Mouse (Mus musculus): ENCODE measurements at regions not wholly inside any gene's neighbourhood (a gene's known extent, or its start where the extent isn't known, plus 50 kb on each side); places are given as distances from the start of the nearest gene placed in this dataset.

- no peaks in the 10 kb centered on the region for H3K27me3 ChIP-seq (ENCODE audit: control insufficient read depth, insufficient read depth, low read length)
- 40% methylated on average over 8 of the region's 8 CpGs for WGBS
- H3K4me1 ChIP-seq (ENCODE audit: control insufficient read depth, insufficient read depth, low read length): no peaks in the 10 kb centered on the region
- peak; percentile 58; the same call in 1 of the 2 replicates for ATAC-seq (ENCODE audit: low read depth)
- no peak overlapping the region for H3K4me2 ChIP-seq (ENCODE audit: low read depth, low read length)
- no peak overlapping the region for H3K9ac ChIP-seq (replicated peaks; ENCODE audit: low read depth, low read length)
- H3K9me3 ChIP-seq (ENCODE audit: control insufficient read depth, low read length): no peaks in the 10 kb centered on the region
- H3K36me3 ChIP-seq (ENCODE audit: control insufficient read depth, insufficient read depth, low read length): no peaks in the 10 kb centered on the region
- no peak overlapping the region for H3K4me3 ChIP-seq (ENCODE audit: low read depth, low read length)
- peak overlapping the region; percentile 35 for H3K27ac ChIP-seq (ENCODE audit: low read depth, low read length)
Measured at GRCm38 (mm10) chr9:50005757-50006576, 207.2 kb upstream of the Ncam1 start.

DNA sequence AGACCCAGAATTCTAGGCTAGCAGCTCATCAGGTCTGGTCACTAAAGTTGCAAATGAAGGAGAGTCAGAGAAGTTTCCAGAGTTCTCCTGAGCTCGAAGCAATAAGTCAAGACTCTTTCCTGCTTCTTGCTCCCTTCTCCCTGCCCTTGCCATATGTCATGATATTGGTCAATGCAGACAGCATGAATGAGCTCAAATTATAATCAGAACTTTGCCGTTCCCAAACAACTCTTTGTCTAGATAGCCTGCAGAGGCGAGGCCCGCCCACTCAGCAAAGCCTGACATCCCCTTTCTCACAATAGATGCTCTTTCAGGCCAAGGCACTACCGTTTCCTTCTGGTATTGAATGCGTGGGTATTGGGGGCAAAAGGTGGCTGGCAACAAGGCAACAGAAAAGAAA is 204.0 kb upstream of the Ncam1 start:
- no peak overlapping the region for H3K27ac ChIP-seq (ENCODE audit: low read depth, low read length)
- H3K4me3 ChIP-seq (ENCODE audit: low read depth, low read length): no peak overlapping the region
- no peak for ATAC-seq (ENCODE audit: low read depth)
- 65% methylated on average over 6 of the region's 6 CpGs for WGBS
- no peaks in the 10 kb centered on the region for H3K27me3 ChIP-seq (ENCODE audit: control insufficient read depth, insufficient read depth, low read length)
- no peak overlapping the region for H3K9ac ChIP-seq (replicated peaks; ENCODE audit: low read depth, low read length)
- H3K36me3 ChIP-seq (ENCODE audit: control insufficient read depth, insufficient read depth, low read length): no peaks in the 10 kb centered on the region
- no peak overlapping the region for H3K4me2 ChIP-seq (ENCODE audit: low read depth, low read length)
- H3K9me3 ChIP-seq (ENCODE audit: control insufficient read depth, low read length): no peaks in the 10 kb centered on the region
- 0 out of 2 replicates have a peak, but pooled peaks cover 4% of the 10 kb centered on the region for H3K4me1 ChIP-seq (ENCODE audit: control insufficient read depth, insufficient read depth, low read length)

DNA sequence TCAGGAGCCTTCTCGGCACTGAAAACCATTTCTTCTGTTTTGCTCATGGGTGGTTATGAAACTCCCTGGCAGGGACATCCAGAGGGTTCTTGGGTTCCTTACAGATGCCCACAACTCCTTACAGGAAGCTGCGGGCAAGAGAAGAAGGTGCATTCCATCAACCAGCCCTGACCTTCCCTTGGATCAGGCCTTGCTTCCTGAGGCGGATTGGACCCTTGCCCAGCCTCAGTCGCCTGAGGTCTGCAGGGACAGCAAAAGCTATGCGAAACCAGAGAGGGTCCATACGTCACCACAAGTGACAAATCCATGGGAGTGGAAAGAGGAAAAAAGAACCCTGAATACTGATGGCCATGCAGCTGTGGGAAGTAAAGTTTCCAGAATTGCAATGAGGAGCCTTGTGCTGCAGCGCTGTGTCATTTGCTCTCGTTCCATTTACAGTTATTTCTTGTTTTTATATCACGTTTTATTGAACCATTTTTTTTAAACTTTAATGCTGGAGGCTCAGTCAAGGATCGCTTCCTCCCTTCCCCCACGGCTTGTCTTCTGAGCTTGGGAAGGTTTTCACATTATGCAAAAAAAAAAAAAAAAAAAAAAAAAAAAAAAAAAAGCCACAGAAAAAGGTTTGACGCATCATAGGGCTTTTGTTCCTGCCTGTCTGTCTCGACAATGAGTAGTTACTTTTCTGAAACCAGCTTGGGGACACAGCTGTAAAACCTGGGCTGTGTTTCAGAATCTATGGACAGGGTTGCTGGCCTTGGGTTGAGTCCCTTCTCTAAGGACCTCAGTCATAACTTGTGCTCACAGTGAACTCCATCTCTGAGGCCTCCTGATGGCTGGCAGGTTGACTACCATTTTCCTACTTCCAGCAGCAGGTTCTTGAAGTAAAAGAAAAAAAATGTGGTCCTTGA is 202.0 kb upstream of the Ncam1 start:
- 55% methylated on average over 13 of the region's 13 CpGs for WGBS
- no peak for ATAC-seq (ENCODE audit: low read depth)
- Histone ChIP-seq H3K4me3 (ENCODE audit: low read depth, low read length) (no peak overlapping the region), H3K4me1 (ENCODE audit: control insufficient read depth, insufficient read depth, low read length) (0 out of 2 replicates have a peak, but pooled peaks cover 4% of the 10 kb centered on the region), H3K36me3 (ENCODE audit: control insufficient read depth, insufficient read depth, low read length) (no peaks in the 10 kb centered on the region), H3K4me2 (ENCODE audit: low read depth, low read length) (no peak overlapping the region), H3K9ac (replicated peaks; ENCODE audit: low read depth, low read length) (no peak overlapping the region), H3K9me3 (ENCODE audit: control insufficient read depth, low read length) (no peaks in the 10 kb centered on the region), H3K27ac (ENCODE audit: low read depth, low read length) (no peak overlapping the region), H3K27me3 (ENCODE audit: control insufficient read depth, insufficient read depth, low read length) (no peaks in the 10 kb centered on the region)

DNA sequence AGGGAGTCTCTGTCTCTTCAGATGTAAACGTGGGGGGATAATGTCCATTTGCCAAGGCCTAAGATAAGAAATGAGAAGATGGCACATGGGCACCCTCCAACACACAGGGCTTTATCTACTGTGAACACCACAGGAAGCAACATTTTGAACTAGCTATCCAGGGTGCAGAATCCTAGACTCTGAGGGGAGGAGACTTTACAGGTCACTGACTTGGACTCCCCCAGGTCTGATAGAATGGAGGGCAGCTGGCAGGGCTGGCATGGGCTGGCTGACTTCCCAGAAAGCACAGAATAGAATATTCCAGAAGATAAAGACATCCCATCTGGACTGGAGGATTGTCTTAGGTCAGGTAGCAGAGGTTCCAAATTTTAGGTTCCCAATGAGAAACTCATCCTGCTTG is 201.2 kb upstream of the Ncam1 start:
- no peak overlapping the region for H3K9ac ChIP-seq (replicated peaks; ENCODE audit: low read depth, low read length)
- H3K4me1 ChIP-seq (ENCODE audit: control insufficient read depth, insufficient read depth, low read length): 0 out of 2 replicates have a peak, but pooled peaks cover 4% of the 10 kb centered on the region
- no peak overlapping the region for H3K27ac ChIP-seq (ENCODE audit: low read depth, low read length)
- H3K4me2 ChIP-seq (ENCODE audit: low read depth, low read length): no peak overlapping the region
- ATAC-seq (ENCODE audit: low read depth): no peak
- H3K27me3 ChIP-seq (ENCODE audit: control insufficient read depth, insufficient read depth, low read length): no peaks in the 10 kb centered on the region
- H3K9me3 ChIP-seq (ENCODE audit: control insufficient read depth, low read length): no peaks in the 10 kb centered on the region
- H3K4me3 ChIP-seq (ENCODE audit: low read depth, low read length): no peak overlapping the region
- 76% methylated on average over 1 of the region's 1 CpGs for WGBS
- no peaks in the 10 kb centered on the region for H3K36me3 ChIP-seq (ENCODE audit: control insufficient read depth, insufficient read depth, low read length)

- 46% methylated on average over 3 of the region's 3 CpGs for WGBS
- H3K4me3 ChIP-seq (ENCODE audit: low read depth, low read length): no peak overlapping the region
- no peak overlapping the region for H3K27ac ChIP-seq (ENCODE audit: low read depth, low read length)
- no peaks in the 10 kb centered on the region for H3K9me3 ChIP-seq (ENCODE audit: control insufficient read depth, low read length)
- ATAC-seq (ENCODE audit: low read depth): no peak
- H3K9ac ChIP-seq (replicated peaks; ENCODE audit: low read depth, low read length): no peak overlapping the region
- no peak overlapping the region for H3K4me2 ChIP-seq (ENCODE audit: low read depth, low read length)
- H3K36me3 ChIP-seq (ENCODE audit: control insufficient read depth, insufficient read depth, low read length): no peaks in the 10 kb centered on the region
- H3K27me3 ChIP-seq (ENCODE audit: control insufficient read depth, insufficient read depth, low read length): no peaks in the 10 kb centered on the region
- H3K4me1 ChIP-seq (ENCODE audit: control insufficient read depth, insufficient read depth, low read length): 0 out of 2 replicates have a peak, but pooled peaks cover 4% of the 10 kb centered on the region
Measured at GRCm38 (mm10) chr9:49998101-49998500, 199.4 kb upstream of the Ncam1 start.

DNA sequence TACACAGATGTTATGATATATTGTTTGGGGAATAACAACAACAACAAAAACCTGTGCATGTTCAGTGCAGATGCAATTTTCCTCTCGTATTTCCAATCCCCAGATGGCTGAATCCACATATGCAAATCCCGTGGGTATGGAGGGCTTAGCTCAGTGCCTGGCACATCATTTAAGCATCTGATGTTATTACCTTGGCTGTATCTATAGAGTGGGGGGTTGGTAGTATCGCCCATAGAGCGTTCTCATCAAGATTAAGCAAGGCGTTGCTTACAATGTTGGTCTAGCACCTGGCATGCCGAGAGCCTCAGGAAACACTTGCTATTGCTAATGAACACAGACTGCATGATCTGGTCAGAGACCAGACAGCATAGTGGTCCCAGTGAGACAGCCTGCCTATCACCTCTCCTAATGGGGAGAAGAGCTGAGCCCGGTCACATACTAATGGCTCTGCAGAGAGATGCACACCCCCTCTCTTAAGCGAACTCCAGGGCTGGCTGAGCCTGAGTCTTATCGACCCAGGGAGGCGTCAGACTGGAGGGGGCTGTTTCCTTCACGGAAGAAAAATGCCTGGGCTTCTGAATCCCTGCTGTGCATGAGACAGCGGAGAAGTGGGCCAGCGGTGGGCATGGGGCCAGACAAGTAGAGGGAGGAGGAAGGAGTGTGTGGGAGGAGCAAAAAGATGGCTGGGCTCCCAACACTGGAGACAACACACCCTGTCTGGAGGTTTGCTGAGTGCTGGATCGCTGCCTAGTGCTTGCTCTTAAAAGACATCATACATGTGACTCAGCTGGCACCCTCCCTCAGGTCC is 190.9 kb upstream of the Ncam1 start:
- Histone ChIP-seq H3K4me2 (ENCODE audit: low read depth, low read length) (peak overlapping the region; percentile 24; the same call in 1 of the 2 replicates), H3K27me3 (ENCODE audit: control insufficient read depth, insufficient read depth, low read length) (no peaks in the 10 kb centered on the region), H3K4me3 (ENCODE audit: low read depth, low read length) (no peak overlapping the region), H3K9ac (replicated peaks; ENCODE audit: low read depth, low read length) (no peak overlapping the region), H3K27ac (ENCODE audit: low read depth, low read length) (peak overlapping the region; percentile 55; the same call in 1 of the 2 replicates), H3K4me1 (ENCODE audit: control insufficient read depth, insufficient read depth, low read length) (0 out of 2 replicates have a peak, but pooled peaks cover 6% of the 10 kb centered on the region), H3K36me3 (ENCODE audit: control insufficient read depth, insufficient read depth, low read length) (no peaks in the 10 kb centered on the region), H3K9me3 (ENCODE audit: control insufficient read depth, low read length) (no peaks in the 10 kb centered on the region)
- 31% methylated on average over 14 of the region's 14 CpGs for WGBS
- peak; percentile 91 for ATAC-seq (ENCODE audit: low read depth)

DNA sequence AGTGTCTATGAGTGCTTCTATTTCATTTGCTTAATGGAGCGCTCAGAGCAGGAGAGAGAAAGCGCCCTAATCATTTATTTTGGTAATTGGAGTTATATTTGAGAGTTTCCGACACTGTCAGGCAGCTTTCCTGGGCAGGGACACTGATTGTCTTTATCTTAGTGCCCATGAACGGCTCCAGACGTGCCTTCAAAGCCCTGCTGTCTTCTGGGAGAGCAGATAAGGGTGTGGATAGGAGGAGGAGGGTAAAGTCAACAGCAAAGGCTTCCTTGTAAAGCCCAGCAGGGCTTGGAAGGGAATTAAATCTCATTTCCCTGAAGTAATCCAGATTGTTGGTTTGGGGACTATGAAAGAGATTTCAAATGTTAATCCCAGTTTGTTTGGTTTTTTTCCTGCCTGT is 189.3 kb upstream of the Ncam1 start:
- H3K9ac ChIP-seq (replicated peaks; ENCODE audit: low read depth, low read length): no peak overlapping the region
- H3K4me1 ChIP-seq (ENCODE audit: control insufficient read depth, insufficient read depth, low read length): 0 out of 2 replicates have a peak, but pooled peaks cover 6% of the 10 kb centered on the region
- no peaks in the 10 kb centered on the region for H3K36me3 ChIP-seq (ENCODE audit: control insufficient read depth, insufficient read depth, low read length)
- no peak for ATAC-seq (ENCODE audit: low read depth)
- H3K4me2 ChIP-seq (ENCODE audit: low read depth, low read length): no peak overlapping the region
- no peak overlapping the region for H3K4me3 ChIP-seq (ENCODE audit: low read depth, low read length)
- no peak overlapping the region; the same call in 1 of the 2 replicates for H3K27ac ChIP-seq (ENCODE audit: low read depth, low read length)
- H3K27me3 ChIP-seq (ENCODE audit: control insufficient read depth, insufficient read depth, low read length): no peaks in the 10 kb centered on the region
- H3K9me3 ChIP-seq (ENCODE audit: control insufficient read depth, low read length): no peaks in the 10 kb centered on the region
- WGBS: 47% methylated on average over 5 of the region's 5 CpGs

DNA sequence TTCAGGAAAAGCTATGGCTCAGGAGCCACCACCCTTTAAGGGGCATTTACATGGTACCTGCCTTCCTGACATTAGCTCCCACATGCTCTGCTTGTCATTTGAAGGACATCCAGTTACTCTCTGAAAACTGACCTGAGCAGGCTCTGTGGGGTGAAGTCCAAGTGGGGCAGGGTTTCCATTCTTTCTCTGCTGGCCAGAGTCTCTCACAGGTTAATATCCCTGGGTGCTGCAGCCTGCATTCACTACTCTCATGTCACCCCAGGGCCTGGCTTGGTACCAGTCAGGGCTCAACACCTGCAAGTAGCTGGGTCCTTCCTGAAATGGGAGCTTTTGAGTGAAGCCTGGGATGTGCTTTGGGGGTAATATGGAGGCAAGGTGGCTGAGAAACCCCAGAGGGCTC is 188.8 kb upstream of the Ncam1 start:
- Histone ChIP-seq H3K36me3 (ENCODE audit: control insufficient read depth, insufficient read depth, low read length) (no peaks in the 10 kb centered on the region), H3K27me3 (ENCODE audit: control insufficient read depth, insufficient read depth, low read length) (no peaks in the 10 kb centered on the region), H3K27ac (ENCODE audit: low read depth, low read length) (no peak overlapping the region), H3K4me3 (ENCODE audit: low read depth, low read length) (no peak overlapping the region), H3K4me2 (ENCODE audit: low read depth, low read length) (no peak overlapping the region), H3K9ac (replicated peaks; ENCODE audit: low read depth, low read length) (no peak overlapping the region), H3K9me3 (ENCODE audit: control insufficient read depth, low read length) (no peaks in the 10 kb centered on the region), H3K4me1 (ENCODE audit: control insufficient read depth, insufficient read depth, low read length) (0 out of 2 replicates have a peak, but pooled peaks cover 6% of the 10 kb centered on the region)
- no peak for ATAC-seq (ENCODE audit: low read depth)
